Mouse (Mus musculus): Measurements from ENCODE around the gene Mtch1. TPM values are rescaled to one million over a fixed set of nuclear protein-coding genes. Genes with fewer than 3 reads are reported as not detected.
A peak's percentile ranks its signal among the peaks of the same experiment; 100 is the strongest.

Gene Mtch1
- polyA plus RNA-seq, 1 experiment: 138 TPM

DNA sequence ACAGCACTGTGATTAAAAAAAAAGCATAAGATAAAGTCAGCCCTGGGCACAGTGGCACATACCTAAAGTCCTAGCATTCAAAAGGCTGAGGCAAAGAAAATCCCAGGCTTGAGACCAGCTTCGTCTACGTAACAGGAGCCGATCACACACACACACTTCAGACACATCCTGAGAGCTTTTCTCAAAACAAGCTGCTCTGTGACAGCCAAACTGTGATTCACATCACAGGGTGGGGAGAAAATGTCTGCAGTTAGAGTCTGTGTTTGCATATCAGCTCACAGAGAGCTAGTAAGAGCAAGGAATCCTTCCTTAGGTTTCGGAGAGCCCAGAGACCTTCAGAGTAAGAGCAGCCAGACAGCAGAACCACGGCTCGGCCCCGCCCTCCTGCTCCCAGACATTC lies 46.8 kb downstream of the Mtch1 start:
- Histone ChIP-seq H3K4me1 (ENCODE audit: control insufficient read depth, insufficient read depth, low read length) (no peaks in the 10 kb centered on the region), H3K4me3 (ENCODE audit: insufficient read depth, low read length) (no peak overlapping the region), H3K27ac (ENCODE audit: insufficient read depth, low read depth, low read length) (no peak overlapping the region)
- TF ChIP-seq CTCF (IDR thresholded peaks at IDR 0.05; ENCODE audit: low read depth, low read length) (no peak), POLR2A (IDR thresholded peaks at IDR 0.05; ENCODE audit: borderline replicate concordance, low read depth, low read length) (no peak)

DNA sequence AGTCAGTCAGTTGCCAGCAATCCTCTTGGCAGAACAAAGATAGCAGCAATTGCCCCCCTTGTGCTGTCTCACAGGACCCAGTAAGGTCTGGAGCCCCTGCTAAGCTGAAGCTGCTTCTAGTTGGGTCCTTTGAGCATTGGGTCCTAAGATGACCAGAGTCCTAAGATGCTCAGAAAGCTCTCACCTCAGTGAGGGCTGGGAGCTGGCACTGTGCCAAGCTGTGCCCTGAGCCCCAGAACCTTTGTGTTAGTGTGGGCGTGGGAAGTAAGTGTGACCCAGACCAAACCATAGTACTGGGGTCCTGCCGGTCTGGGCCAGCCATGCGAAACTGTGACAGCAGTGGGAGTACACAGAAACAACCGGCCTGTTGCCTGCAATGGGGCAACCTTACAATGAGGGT lies 48.5 kb downstream of the Mtch1 start:
- no peak overlapping the region for H3K4me3 ChIP-seq (ENCODE audit: insufficient read depth, low read length)
- no peak overlapping the region for H3K27ac ChIP-seq (ENCODE audit: insufficient read depth, low read depth, low read length)
- H3K4me1 ChIP-seq (ENCODE audit: control insufficient read depth, insufficient read depth, low read length): no peaks in the 10 kb centered on the region
- TF ChIP-seq CTCF (IDR thresholded peaks at IDR 0.05; ENCODE audit: low read depth, low read length) (no peak), POLR2A (IDR thresholded peaks at IDR 0.05; ENCODE audit: borderline replicate concordance, low read depth, low read length) (no peak)

DNA sequence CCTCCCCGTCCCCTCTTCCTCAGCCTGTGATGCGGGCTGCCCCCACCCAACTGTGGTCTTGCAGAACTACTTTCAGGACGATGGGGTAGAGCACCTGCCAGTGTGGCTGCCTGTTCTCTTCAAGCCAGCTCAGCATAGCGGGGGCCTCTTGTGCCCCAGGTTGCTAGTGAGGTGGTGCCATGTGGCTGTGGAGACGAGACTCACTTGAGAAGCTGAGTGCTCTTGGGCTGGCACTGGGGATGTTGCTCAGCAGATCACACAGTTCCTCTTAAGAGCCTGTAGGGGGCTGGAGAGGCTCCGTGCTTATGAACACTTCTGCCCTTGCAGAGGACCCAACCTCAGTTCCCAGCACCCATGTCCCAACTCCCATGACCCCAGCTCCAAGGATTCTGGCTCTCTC lies 49.9 kb downstream of the Mtch1 start:
- no peaks in the 10 kb centered on the region for H3K4me1 ChIP-seq (ENCODE audit: control insufficient read depth, insufficient read depth, low read length)
- no peak overlapping the region for H3K27ac ChIP-seq (ENCODE audit: insufficient read depth, low read depth, low read length)
- H3K4me3 ChIP-seq (ENCODE audit: insufficient read depth, low read length): no peak overlapping the region
- TF ChIP-seq CTCF (IDR thresholded peaks at IDR 0.05; ENCODE audit: low read depth, low read length) (0 out of 2 replicates have a peak, but pooled peaks have one; percentile 8), POLR2A (IDR thresholded peaks at IDR 0.05; ENCODE audit: borderline replicate concordance, low read depth, low read length) (no peak)

- no peaks in the 10 kb centered on the region for H3K4me1 ChIP-seq (ENCODE audit: control insufficient read depth, insufficient read depth, low read length)
- H3K27ac ChIP-seq (ENCODE audit: insufficient read depth, low read depth, low read length): no peak overlapping the region
- TF ChIP-seq CTCF (IDR thresholded peaks at IDR 0.05; ENCODE audit: low read depth, low read length): no peak
- TF ChIP-seq POLR2A (IDR thresholded peaks at IDR 0.05; ENCODE audit: borderline replicate concordance, low read depth, low read length): no peak
- no peak overlapping the region for H3K4me3 ChIP-seq (ENCODE audit: insufficient read depth, low read length)
Measured at GRCm38 (mm10) chr17:29297321-29297720, 50.4 kb downstream of the Mtch1 start.

GRCm38 (mm10) chr17:29295835-29296234 lies 51.9 kb downstream of the Mtch1 start:
- Histone ChIP-seq H3K4me3 (ENCODE audit: insufficient read depth, low read length) (no peak overlapping the region), H3K27ac (ENCODE audit: insufficient read depth, low read depth, low read length) (no peak overlapping the region), H3K4me1 (ENCODE audit: control insufficient read depth, insufficient read depth, low read length) (peaks cover 6% of the 10 kb centered on the region)
- no peak for TF ChIP-seq CTCF (IDR thresholded peaks at IDR 0.05; ENCODE audit: low read depth, low read length)
- no peak for TF ChIP-seq POLR2A (IDR thresholded peaks at IDR 0.05; ENCODE audit: borderline replicate concordance, low read depth, low read length)

DNA sequence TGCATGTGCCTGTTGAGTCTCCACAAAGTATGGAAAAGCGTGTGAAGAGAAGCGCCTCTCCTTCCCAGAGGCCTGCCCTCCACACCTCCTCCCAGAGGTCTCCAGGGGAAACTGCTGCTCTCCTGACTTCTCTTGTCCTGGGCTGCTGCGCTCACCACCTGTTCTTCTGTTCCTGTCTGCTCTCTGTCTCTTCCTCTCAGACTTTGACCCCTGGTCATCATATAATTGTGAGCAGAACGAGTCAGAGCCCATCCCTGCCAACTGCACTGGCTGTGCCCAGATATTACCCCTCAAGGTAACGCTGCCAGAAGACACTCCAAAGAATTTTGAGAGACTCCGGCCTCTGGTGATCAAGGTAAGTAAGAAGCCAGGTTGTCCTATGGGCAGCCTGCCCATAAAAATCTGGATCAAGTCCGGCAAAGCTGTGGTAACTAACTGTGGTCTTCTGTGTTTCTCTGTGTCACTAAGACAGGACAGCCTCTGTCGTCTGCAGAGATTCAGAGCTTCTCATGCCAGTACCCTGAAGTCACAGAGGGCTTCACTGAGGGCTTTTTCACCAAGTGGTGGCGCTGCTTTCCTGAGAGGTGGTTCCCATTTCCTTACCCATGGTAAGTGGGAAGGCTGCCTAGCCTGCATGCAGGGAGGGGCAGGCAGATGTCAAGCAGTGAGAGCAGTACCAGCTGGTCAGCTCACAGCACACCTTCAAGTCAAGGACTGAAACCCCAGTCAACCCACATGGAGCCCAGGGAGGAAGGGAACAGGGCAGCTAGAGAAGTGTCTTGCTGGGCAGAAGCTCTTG lies 53.7 kb downstream of the Mtch1 start:
- peaks cover 6% of the 10 kb centered on the region for H3K4me1 ChIP-seq (ENCODE audit: control insufficient read depth, insufficient read depth, low read length)
- TF ChIP-seq CTCF (IDR thresholded peaks at IDR 0.05; ENCODE audit: low read depth, low read length) (no peak), POLR2A (IDR thresholded peaks at IDR 0.05; ENCODE audit: borderline replicate concordance, low read depth, low read length) (no peak)

DNA sequence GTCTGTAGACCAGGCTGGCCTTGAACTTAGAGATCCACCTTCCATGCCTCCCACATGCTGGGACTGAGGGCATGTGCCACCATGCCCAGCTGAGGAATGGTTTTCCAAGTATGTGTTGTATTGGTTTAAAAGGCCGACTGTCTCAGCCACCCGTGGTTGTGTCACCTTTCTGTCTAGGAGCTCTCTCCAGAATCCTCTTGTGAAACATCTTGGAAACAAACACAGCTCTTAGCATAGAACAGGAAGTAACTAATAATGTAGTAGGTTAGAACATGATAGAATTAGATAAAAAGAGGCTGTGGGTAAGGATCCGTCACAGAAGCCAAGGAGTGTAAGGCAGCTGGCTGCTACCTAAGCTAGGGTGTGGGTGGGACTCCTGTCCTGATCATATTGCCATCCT lies 54.7 kb downstream of the Mtch1 start:
- peaks cover 6% of the 10 kb centered on the region for H3K4me1 ChIP-seq (ENCODE audit: control insufficient read depth, insufficient read depth, low read length)
- no peak overlapping the region for H3K4me3 ChIP-seq (ENCODE audit: insufficient read depth, low read length)
- no peak for TF ChIP-seq POLR2A (IDR thresholded peaks at IDR 0.05; ENCODE audit: borderline replicate concordance, low read depth, low read length)
- TF ChIP-seq CTCF (IDR thresholded peaks at IDR 0.05; ENCODE audit: low read depth, low read length): no peak
- H3K27ac ChIP-seq (ENCODE audit: insufficient read depth, low read depth, low read length): no peak overlapping the region

More for the DNA sequence above, 53.7 kb downstream of the Mtch1 start:
- Histone ChIP-seq H3K4me3 (ENCODE audit: insufficient read depth, low read length) (no peak overlapping the region), H3K27ac (ENCODE audit: insufficient read depth, low read depth, low read length) (no peak overlapping the region)

- Histone ChIP-seq H3K27ac (ENCODE audit: insufficient read depth, low read depth, low read length) (no peak overlapping the region), H3K4me1 (ENCODE audit: control insufficient read depth, insufficient read depth, low read length) (peaks cover 6% of the 10 kb centered on the region), H3K4me3 (ENCODE audit: insufficient read depth, low read length) (no peak overlapping the region)
- TF ChIP-seq CTCF (IDR thresholded peaks at IDR 0.05; ENCODE audit: low read depth, low read length): no peak
- no peak for TF ChIP-seq POLR2A (IDR thresholded peaks at IDR 0.05; ENCODE audit: borderline replicate concordance, low read depth, low read length)
Measured at GRCm38 (mm10) chr17:29291793-29292192, 55.9 kb downstream of the Mtch1 start.

GRCm38 (mm10) chr17:29282216-29282952 lies 65.3 kb downstream of the Mtch1 start:
- TF ChIP-seq CTCF (IDR thresholded peaks at IDR 0.05; ENCODE audit: low read depth, low read length): no peak
- no peak for TF ChIP-seq POLR2A (IDR thresholded peaks at IDR 0.05; ENCODE audit: borderline replicate concordance, low read depth, low read length)
- no peak overlapping the region for H3K4me3 ChIP-seq (ENCODE audit: insufficient read depth, low read length)
- H3K27ac ChIP-seq (ENCODE audit: insufficient read depth, low read depth, low read length): no peak overlapping the region
- H3K4me1 ChIP-seq (ENCODE audit: control insufficient read depth, insufficient read depth, low read length): no peaks in the 10 kb centered on the region

Other genes starting within 250 kb of the Mtch1 start
- gene Rab44, start 233.8 kb downstream of the Mtch1 start, polyA plus RNA-seq (2012; ENCODE audit: insufficient read depth, insufficient read length, missing spikeins): 1.3 and 1.5 TPM in 2 replicates
- gene Cpne5, start 109.8 kb downstream of the Mtch1 start, polyA plus RNA-seq (2012; ENCODE audit: insufficient read depth, insufficient read length, missing spikeins): 0.12 TPM in 2 replicates
- 16.9 and 25.5 TPM in 2 replicates for gene Ppil1, start 83.7 kb downstream of the Mtch1 start, polyA plus RNA-seq (2012; ENCODE audit: insufficient read depth, insufficient read length, missing spikeins)
- gene BC004004, start 79.1 kb downstream of the Mtch1 start, polyA plus RNA-seq (2012; ENCODE audit: insufficient read depth, insufficient read length, missing spikeins): 82.6 and 105 TPM in 2 replicates
- 0.41 TPM in 1 of 2 replicates, not detected in the other for gene Pi16, start 30.3 kb downstream of the Mtch1 start, polyA plus RNA-seq (2012; ENCODE audit: insufficient read depth, insufficient read length, missing spikeins)
- gene Fgd2, start 13.0 kb upstream of the Mtch1 start, polyA plus RNA-seq (2012; ENCODE audit: insufficient read depth, insufficient read length, missing spikeins): 136 and 152 TPM in 2 replicates
- gene Pim1, start 142.8 kb upstream of the Mtch1 start, polyA plus RNA-seq (2012; ENCODE audit: insufficient read depth, insufficient read length, missing spikeins): 84.5 and 85.2 TPM in 2 replicates
- not detected in 2 replicates for gene Gm17657, start 201.7 kb upstream of the Mtch1 start, polyA plus RNA-seq (2012; ENCODE audit: insufficient read depth, insufficient read length, missing spikeins)
- 10.3 and 10.8 TPM in 2 replicates for gene Tbc1d22b, start 201.9 kb upstream of the Mtch1 start, polyA plus RNA-seq (2012; ENCODE audit: insufficient read depth, insufficient read length, missing spikeins)
- gene Tmem217, start 204.5 kb upstream of the Mtch1 start, polyA plus RNA-seq (2012; ENCODE audit: insufficient read depth, insufficient read length, missing spikeins): not detected in 2 replicates